ENCODE assay signal across 10 mouse cellular contexts in genomic region chr7:35501995-35502394, GRCm38 (mm10). TPM values are rescaled to one million over a fixed set of nuclear protein-coding genes. Genes with fewer than 3 reads are reported as not detected.
DNase-seq lines count a peak whose midpoint lies in the region; ATAC-seq and TF ChIP-seq lines count a peak whose summit lies in the region.
"Had no signal": no experiment of that assay in that cellular context is flagged by ENCODE, and none has a peak within 500 bp of the region (broad histone marks: within the 10 kb centered on the region; RNA-seq: fewer than 3 reads in every experiment).

No protein-coding gene starts in this region.

- H3K4me1 ChIP-seq in heart, embryonic 10.5 days: no peaks in the 10 kb centered on the region
- no peaks in the 10 kb centered on the region for H3K4me1 ChIP-seq in intestine, postnatal 0 days (replicated peaks; ENCODE audit: control insufficient read depth, insufficient read depth, low read length)
- no peaks in the 10 kb centered on the region for H3K4me1 ChIP-seq in stomach, embryonic 16.5 days (ENCODE audit: control insufficient read depth, insufficient read depth, low read length)
- H3K4me1 ChIP-seq: heart, embryonic 15.5 days had no signal

- intact Hi-C loops in left cerebral cortex, postnatal 36 days (cut with DNase I): no loop called here

- WGBS in heart, embryonic 10.5 days: 16% methylated on average over 4 of the region's 4 CpGs
- WGBS in intestine, postnatal 0 days: 24% methylated on average over 4 of the region's 4 CpGs
- 27% methylated on average over 4 of the region's 4 CpGs for WGBS in stomach, embryonic 16.5 days

- TF ChIP-seq CTCF in intestine, postnatal 0 days (IDR thresholded peaks at IDR 0.05; ENCODE audit: low read depth): peak; percentile 70

- H3K9ac ChIP-seq in intestine, postnatal 0 days (ENCODE audit: low read depth, low read length): no peak overlapping the region
- no peak overlapping the region for H3K9ac ChIP-seq in stomach, embryonic 16.5 days (ENCODE audit: low read length)
- H3K9ac ChIP-seq: heart, embryonic 15.5 days had no signal

- no peaks in the 10 kb centered on the region for H3K36me3 ChIP-seq in heart, embryonic 10.5 days
- H3K36me3 ChIP-seq in intestine, postnatal 0 days (ENCODE audit: control insufficient read depth, insufficient read depth): no peaks in the 10 kb centered on the region
- no peaks in the 10 kb centered on the region for H3K36me3 ChIP-seq in stomach, embryonic 16.5 days (ENCODE audit: control insufficient read depth, insufficient read depth, low read length)
- H3K36me3 ChIP-seq: heart, embryonic 15.5 days had no signal

- peaks cover 6% of the 10 kb centered on the region; the same call in 1 of the 2 replicates for H3K27me3 ChIP-seq in heart, embryonic 10.5 days (ENCODE audit: insufficient read depth, poor library complexity, severe bottlenecking)
- no peaks in the 10 kb centered on the region for H3K27me3 ChIP-seq in intestine, postnatal 0 days (replicated peaks; ENCODE audit: control insufficient read depth, insufficient read depth, low read length)
- no peaks in the 10 kb centered on the region for H3K27me3 ChIP-seq in stomach, embryonic 16.5 days (ENCODE audit: control insufficient read depth, insufficient read depth, low read length)

- no peak overlapping the region for H3K4me3 ChIP-seq in heart, embryonic 10.5 days
- H3K4me3 ChIP-seq in intestine, postnatal 0 days (ENCODE audit: low read depth, low read length): no peak overlapping the region
- no peak overlapping the region for H3K4me3 ChIP-seq in stomach, embryonic 16.5 days (replicated peaks; ENCODE audit: low read length)
- H3K4me3 ChIP-seq: heart, embryonic 15.5 days had no signal

- no peak overlapping the region for H3K27ac ChIP-seq in heart, embryonic 10.5 days
- no peak overlapping the region for H3K27ac ChIP-seq in intestine, postnatal 0 days (ENCODE audit: low read depth, low read length)
- H3K27ac ChIP-seq in stomach, embryonic 16.5 days (ENCODE audit: low read length): no peak overlapping the region
- H3K27ac ChIP-seq: heart, embryonic 15.5 days had no signal

- H3K9me3 ChIP-seq in heart, embryonic 10.5 days: no peaks in the 10 kb centered on the region
- no peaks in the 10 kb centered on the region for H3K9me3 ChIP-seq in intestine, postnatal 0 days (ENCODE audit: control insufficient read depth)
- H3K9me3 ChIP-seq in stomach, embryonic 16.5 days (replicated peaks; ENCODE audit: control insufficient read depth, low read length): no peaks in the 10 kb centered on the region
- H3K9me3 ChIP-seq: heart, embryonic 15.5 days had no signal

- peak; percentile 79 for DNase-seq in heart, embryonic 10.5 days (ENCODE audit: low spot score)
- DNase-seq in heart, adult 8-10 months (ENCODE audit: low spot score): no peak
- DNase-seq in right cerebral cortex, postnatal 14 days: peak; percentile 15
- no peak for DNase-seq in right cerebral cortex, postnatal 36 days (ENCODE audit: low spot score in 2 of 2)
- DNase-seq in left cerebral cortex, postnatal 36 days (ENCODE audit: low spot score in 2 of 2): no peak

- ATAC-seq in intestine, postnatal 0 days: 0 out of 2 replicates have a peak, but pooled peaks have one; percentile 22
- peak; percentile 62; the same call in 1 of the 2 replicates for ATAC-seq in stomach, embryonic 16.5 days (ENCODE audit: insufficient read depth, low FRiP score)
- ATAC-seq in megakaryocyte-erythroid progenitor cell, adult 5-6 weeks (replicated peaks; ENCODE audit: low FRiP score, low TSS enrichment, poor library complexity, severe bottlenecking): no peak

- H3K4me2 ChIP-seq in intestine, postnatal 0 days (replicated peaks; ENCODE audit: low read depth): no peak overlapping the region
- no peak overlapping the region for H3K4me2 ChIP-seq in stomach, embryonic 16.5 days (ENCODE audit: low read depth, low read length)
- H3K4me2 ChIP-seq: heart, embryonic 15.5 days had no signal

RNA-seq across cellular contexts. Expression of gene Tdrd12, which starts 35.5 kb away (rescaled TPM):
- 0.18 and 0.20 TPM in 2 replicates for polyA plus RNA-seq in heart, embryonic 10.5 days (2016; fragmentation: Nextera tagmentation; extraction: Ambion mirVana)
- under 1 TPM in 2 of 4 experiments, not detected in 2; 0.08 to 0.16 TPM for total RNA-seq in heart, adult 8-10 months (2022)
- 1.5 and 2.0 TPM in 2 replicates for polyA plus RNA-seq in intestine, postnatal 0 days (2015; fragmentation: Nextera tagmentation; extraction: Ambion mirVana)
- polyA plus RNA-seq in stomach, embryonic 16.5 days (2015; fragmentation: Nextera tagmentation; extraction: Ambion mirVana): 0.35 and 0.37 TPM in 2 replicates
- total RNA-seq in megakaryocyte-erythroid progenitor cell, adult 5-6 weeks (2014; fragmentation: Nextera tagmentation): 0.11 TPM in 1 of 2 replicates, not detected in the other
- total RNA-seq in megakaryocyte-erythroid progenitor cell, adult 5-6 weeks (2017): not detected in 2 replicates
- total RNA-seq in left cerebral cortex, postnatal 36 days (2021): under 1 TPM; 0.29 to 0.94 TPM

RNA-seq across cellular contexts. Expression of gene Slc7a9, which starts 53.4 kb away (rescaled TPM):
- polyA plus RNA-seq in heart, embryonic 10.5 days (2016; fragmentation: Nextera tagmentation; extraction: Ambion mirVana): 0.63 and 1.2 TPM in 2 replicates
- total RNA-seq in heart, adult 8-10 months (2022): not detected
- 225 and 259 TPM in 2 replicates for polyA plus RNA-seq in intestine, postnatal 0 days (2015; fragmentation: Nextera tagmentation; extraction: Ambion mirVana)
- polyA plus RNA-seq in stomach, embryonic 16.5 days (2015; fragmentation: Nextera tagmentation; extraction: Ambion mirVana): 9.5 and 14.8 TPM in 2 replicates
- not detected in 2 replicates for total RNA-seq in megakaryocyte-erythroid progenitor cell, adult 5-6 weeks (2014; fragmentation: Nextera tagmentation)
- not detected in 2 replicates for total RNA-seq in megakaryocyte-erythroid progenitor cell, adult 5-6 weeks (2017)
- total RNA-seq in left cerebral cortex, postnatal 36 days (2021): not detected
- polyA plus RNA-seq: neural tube, embryonic 14.5 days had no signal

RNA-seq across cellular contexts. Expression of gene Nudt19, which starts 54.1 kb away (rescaled TPM):
- 76.7 and 99.6 TPM in 2 replicates for polyA plus RNA-seq in heart, embryonic 10.5 days (2016; fragmentation: Nextera tagmentation; extraction: Ambion mirVana)
- 10 to 100 TPM; 58.4 to 73.7 (median 68.2) TPM for total RNA-seq in heart, adult 8-10 months (2022)
- 81.1 and 87.4 TPM in 2 replicates for polyA plus RNA-seq in intestine, postnatal 0 days (2015; fragmentation: Nextera tagmentation; extraction: Ambion mirVana)
- polyA plus RNA-seq in stomach, embryonic 16.5 days (2015; fragmentation: Nextera tagmentation; extraction: Ambion mirVana): 66.4 and 66.8 TPM in 2 replicates
- total RNA-seq in megakaryocyte-erythroid progenitor cell, adult 5-6 weeks (2014; fragmentation: Nextera tagmentation): 116 and 170 TPM in 2 replicates
- 55.2 and 71.9 TPM in 2 replicates for total RNA-seq in megakaryocyte-erythroid progenitor cell, adult 5-6 weeks (2017)
- 10 to 100 TPM; 58.8 to 77.6 TPM for total RNA-seq in left cerebral cortex, postnatal 36 days (2021)

Comparison
In these comparisons a context has a peak if more than half of its experiments do, and no peak if none do; other contexts are left out.
1. DNase-seq: peak in heart, embryonic 10.5 days (single experiment) and right cerebral cortex, postnatal 14 days (single experiment); none in heart, adult 8-10 months (single experiment), right cerebral cortex, postnatal 36 days (0 of 2) and left cerebral cortex, postnatal 36 days (0 of 2).